Mouse (Mus musculus) heart, postnatal 0 days (tissue): ENCODE results near the gene Hivep3.

Experiments used
- CTCF ChIP-seq: IDR thresholded peaks from 2 replicates; pipeline ENCODE4 v1.5.1; 2016; ENCODE audit warnings: antibody characterized with exemption, control low read depth, low read depth
- EP300 ChIP-seq: IDR thresholded peaks from 2 replicates; pipeline ENCODE4 v1.6.1; 2016; ENCODE audit warnings: antibody characterized with exemption, low read depth

- TF ChIP-seq CTCF: no peak
- TF ChIP-seq EP300: no peak
Observed at GRCm38 (mm10) chr4:119784959-119785358, 51.4 kb downstream of the Hivep3 start.
